Mouse (Mus musculus): ENCODE results near the gene Ildr2.
A peak's percentile ranks its signal among the peaks of the same experiment; 100 is the strongest.

Gene Ildr2

DNA sequence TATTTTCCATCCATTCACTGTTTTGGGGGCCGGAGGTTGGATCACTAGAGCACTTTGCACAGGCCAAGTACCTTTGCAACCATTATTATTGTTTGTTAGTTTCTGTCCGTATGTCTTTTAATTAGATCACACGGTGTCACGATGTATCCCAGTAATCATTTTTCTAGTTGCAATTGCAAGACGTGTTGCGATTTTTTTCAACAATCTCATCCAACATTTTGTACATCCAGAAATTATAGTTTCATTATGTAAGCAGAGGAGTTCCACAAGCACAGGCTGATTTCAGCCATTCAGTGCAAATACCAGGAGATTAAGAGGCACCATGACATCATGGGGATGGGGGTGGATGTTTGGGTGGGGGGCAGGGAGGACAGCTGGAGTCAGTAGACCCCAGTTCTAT is 29.5 kb downstream of the Ildr2 start:
- no peak for DNase-seq (ENCODE audit: inconsistent ontology term)

DNA sequence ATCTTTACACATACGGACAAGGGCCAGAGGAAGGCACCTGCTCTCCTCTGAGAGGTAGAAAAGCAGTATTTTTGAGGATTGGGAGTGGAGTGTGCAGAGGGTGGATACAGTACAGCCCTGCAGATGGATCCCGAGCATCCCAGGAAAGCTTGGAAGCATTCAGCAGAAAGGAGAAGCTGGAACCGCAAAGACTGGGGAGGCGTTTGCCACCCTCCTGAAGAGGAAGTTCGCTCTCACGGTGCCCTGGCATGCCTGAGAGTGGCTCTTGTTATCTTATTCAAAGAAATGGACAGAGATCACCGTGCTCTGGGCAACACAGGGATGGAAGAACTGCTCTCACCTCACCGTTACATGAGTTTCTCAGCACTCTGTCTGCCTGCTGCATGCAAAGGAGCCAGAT is 30.5 kb downstream of the Ildr2 start:
- no peak for DNase-seq (ENCODE audit: inconsistent ontology term)

DNA sequence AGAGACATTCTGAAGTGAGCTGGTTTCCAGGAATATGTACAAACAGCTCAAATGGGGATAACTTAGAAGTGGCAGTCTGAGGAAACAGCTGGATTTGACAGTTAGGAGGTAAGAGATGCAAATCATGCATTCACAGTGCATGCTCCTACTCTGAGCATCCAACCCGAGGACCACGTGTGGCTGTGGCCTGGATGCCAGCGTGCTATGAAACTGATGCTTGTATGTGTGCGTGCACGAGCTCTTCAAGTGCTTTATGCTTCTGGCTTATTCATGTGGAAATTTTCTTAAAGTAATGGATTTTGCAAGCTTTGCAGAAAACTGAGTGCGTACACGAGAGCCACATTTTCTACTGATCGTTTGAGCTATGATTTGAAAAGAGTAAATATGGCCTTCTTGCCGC is 32.3 kb downstream of the Ildr2 start:
- no peak for DNase-seq (ENCODE audit: inconsistent ontology term)

DNA sequence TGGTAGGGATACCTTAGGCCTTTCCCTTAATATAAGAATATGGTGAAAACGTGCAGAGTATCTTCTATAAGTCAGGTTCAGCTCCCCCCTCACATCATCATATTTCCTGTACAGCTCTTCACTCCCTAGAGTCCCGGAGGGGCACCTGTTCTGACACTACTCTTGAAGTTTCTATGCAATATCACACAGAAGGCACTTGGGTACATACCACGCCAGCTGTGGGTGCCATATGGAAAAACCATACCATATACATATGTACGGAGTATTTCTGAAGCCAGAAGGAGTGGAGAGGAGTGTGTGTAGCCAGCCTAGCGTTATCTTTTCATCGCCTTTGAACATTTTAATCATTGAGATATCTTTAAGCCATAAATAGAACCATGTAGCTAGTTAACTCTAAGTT is 36.6 kb downstream of the Ildr2 start:
- no peak for DNase-seq (ENCODE audit: inconsistent ontology term)

DNA sequence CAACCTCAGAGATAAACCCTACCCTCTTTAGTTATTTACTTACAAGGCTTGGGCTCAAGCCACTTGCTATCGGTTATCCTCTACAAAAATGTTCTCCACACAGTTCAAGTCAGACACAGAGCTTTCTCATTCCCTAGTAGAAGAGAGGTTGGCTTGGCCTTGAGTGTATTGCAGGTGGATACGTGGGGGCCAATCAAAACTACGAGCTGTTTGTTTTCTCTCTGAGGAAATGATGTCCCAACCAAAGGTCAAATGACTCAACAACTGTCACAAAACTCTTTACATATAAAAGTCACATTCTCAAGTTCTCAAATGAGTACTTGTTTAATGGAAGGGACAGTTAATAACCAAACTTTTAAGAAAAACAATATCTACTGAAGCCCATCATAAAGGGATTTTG is 39.1 kb downstream of the Ildr2 start:
- DNase-seq (ENCODE audit: inconsistent ontology term): no peak

DNA sequence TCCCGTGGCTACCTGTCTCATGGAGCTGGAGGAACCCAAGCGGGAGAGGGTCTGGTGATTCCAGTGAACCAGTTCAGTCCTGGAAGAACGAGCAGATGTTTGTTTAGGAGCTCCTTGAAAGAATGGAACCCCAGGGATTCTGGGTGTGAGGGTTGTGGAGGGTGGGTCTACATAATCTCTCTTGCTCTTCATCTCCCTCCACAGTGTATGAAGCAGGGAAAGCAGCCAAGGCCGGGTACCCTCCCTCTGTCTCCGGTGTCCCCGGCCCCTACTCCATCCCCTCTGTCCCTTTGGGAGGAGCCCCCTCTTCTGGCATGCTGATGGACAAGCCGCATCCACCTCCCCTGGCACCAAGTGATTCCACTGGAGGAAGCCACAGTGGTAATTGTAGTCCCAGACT is 41.6 kb downstream of the Ildr2 start:
- DNase-seq (ENCODE audit: inconsistent ontology term): no peak

DNA sequence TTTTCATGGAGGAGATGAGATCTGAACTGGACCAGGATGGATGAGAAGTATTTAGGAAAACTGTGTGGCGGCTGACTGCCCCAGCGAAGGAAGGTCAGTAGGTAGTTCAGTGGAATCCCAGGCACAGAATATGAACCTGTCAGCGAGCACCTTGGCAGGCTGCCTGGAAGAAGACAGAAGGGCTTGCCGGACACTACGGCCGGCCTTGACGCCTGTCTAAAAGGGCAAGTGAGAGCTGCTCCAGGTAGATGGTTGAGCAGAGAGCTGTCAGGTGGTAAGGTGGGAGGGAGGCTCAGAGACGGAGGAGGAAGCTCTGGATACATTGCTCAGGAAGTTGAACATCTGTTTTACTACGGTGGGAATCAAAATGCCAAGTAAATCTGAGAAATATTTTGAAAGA is 42.4 kb downstream of the Ildr2 start:
- DNase-seq (ENCODE audit: inconsistent ontology term): no peak

DNA sequence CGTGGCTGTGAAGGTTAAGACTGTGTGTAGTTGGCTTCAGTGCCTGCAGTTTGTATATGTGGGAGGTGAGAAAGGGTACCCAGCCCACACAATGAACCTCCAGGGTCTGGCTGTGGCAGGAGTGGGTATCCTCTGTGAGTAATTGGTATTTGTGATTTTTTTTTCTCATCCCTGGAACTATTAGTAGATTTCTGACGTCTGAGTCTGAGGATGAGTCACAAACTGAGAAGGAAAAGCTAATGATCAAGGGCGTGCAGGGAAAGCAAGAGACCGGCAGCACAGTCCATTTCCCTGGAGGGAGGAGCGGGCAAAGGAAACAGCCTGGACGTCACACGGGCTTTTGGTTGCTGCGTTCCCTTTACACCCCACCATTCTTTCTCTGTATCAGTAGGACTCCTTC is 43.0 kb downstream of the Ildr2 start:
- peak; percentile 88 for DNase-seq (ENCODE audit: inconsistent ontology term)

DNA sequence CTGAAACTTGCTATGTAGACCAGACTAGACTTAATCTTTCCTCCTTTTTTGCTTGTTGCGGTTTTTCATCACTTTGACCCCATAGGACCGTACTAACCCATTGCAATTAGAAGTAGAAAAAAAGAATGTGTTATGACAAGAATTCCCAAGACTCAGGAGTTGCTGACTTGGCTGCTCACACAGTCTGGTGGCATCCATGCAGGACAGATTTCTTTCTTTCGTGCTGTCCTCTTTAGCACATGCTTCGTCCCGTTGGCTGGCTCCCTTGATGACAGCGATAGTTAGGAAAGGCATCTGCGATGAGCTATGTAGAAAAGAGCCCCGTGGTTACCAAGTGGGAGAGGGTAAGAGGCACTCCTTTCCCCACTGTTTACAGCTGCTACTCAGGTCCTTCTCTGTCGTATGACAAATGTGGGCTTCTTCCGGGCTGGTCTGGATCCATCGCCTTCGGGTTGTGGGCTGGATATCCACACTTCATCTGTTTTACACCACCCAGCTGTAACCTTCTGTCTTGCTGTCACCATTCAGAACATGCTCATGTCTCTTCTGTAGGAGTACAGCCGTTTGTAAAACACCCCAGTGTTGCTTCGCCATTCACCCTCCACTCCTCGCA is 43.7 kb downstream of the Ildr2 start:
- peak; percentile 84 for DNase-seq (ENCODE audit: inconsistent ontology term)

DNA sequence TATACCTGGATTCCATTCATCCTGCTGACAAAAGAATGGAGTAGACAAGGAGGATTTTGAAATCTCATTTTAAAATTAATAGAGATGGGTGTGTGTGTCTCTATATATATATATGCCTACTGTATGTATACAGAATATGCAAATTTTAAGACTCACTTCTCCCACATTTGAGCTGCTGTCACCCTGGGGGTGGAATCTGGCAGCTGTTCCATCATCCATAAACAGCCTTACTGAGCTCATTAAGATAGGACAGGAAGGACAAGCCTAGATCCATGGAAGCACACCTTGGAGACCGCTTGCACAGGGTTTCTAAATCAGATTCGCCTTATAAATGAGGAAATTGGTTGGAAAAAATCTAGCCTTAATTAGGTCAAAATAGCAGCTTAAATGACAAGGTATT is 44.9 kb downstream of the Ildr2 start:
- DNase-seq (ENCODE audit: inconsistent ontology term): no peak

DNA sequence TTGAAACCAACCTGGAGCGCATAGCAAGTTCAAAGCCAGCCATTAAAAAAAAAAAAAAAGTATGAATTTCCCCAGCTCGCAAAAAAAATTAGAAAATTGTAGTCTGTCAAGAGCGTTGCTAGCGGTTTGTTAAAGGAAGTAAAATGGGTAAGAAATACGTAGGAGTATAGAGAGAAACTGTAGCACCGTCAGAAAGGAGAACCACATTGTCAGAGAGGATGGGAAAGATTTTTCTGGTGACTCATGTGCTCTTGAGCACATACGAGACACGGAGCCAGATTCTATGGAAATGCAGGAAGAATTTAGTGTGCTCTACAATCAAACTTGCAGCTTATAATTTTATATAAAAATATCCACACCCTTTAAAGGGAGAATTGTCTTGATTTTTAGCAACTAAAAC is 45.9 kb downstream of the Ildr2 start:
- DNase-seq (ENCODE audit: inconsistent ontology term): no peak

DNA sequence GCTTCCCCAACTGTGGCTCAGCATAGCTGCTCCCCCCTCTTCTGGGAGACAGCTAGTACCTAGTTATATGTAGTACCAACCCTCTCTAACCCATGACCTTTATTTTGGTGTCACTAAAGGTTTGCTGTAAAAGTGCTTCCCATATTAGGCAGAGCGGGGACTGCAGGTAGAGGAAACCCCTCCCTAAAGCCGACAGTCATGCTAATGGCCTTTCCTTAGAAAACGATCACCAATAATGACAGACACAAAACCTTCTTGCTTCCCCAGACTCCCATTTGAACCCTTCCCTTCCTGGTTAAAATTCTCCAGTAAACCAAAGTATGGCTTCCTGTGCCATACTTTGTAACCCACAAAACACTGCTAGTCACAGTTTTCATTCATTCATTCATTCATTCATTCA is 46.6 kb downstream of the Ildr2 start:
- no peak for DNase-seq (ENCODE audit: inconsistent ontology term)

DNA sequence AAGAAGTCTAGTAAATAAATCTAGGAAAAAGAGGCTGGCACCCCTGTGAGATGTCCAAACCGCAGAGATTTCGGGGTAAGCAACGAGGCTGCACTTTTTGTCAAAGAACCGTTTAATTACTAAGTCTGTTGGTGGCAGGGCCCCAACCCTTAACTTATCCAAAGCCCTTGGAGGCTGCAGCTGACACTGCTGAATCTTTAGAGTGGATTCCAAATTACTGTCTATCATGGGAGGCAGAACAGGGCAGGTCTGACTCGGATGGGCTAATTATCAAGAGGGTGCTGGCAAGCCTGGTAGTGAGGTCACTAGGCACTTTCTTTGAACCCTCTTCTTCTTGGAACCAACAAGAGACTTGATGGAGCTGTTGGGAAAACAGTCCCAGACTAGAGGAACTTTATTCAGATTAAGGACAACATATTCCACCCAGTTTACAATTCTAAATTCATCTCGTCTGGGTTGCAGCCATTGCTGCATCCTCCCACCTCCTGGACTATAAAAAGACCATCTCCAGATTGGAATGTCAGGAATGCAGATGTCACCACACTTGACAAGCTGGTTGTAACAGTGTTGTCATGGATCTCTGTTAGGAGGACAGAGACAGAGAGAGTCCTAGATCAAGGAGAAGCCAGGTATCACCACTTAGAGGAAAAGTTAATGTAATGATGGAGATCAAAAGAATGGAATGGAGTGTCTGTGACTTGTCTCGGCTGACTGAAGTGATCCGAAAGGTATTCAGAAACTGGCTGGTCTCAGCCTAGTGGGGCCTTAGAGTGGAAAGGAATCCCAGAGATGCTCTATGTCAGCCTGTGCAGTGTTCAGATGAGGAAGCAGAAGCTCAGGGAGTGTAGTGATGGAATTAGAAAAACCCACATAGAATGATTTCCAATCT is 50.7 kb downstream of the Ildr2 start:
- peak; percentile 86 for DNase-seq (ENCODE audit: inconsistent ontology term)

DNA sequence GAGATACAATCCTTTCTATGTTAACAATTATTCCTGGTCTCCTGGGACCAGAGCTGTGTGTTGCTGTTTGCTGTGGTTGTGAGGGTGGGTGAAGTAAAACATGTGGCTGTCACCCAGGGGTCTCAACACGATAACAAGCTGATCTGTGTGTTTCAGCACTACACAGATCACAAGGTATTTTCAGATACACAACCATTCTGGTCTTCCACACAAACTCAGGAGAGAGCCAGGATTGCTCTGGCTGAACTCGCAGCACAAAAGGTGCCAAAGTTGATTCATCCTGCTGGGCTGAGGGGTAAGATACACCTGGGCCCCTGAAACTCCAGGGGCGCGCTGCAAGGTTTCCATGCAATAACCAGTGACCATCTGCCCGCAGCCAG is 54.5 kb downstream of the Ildr2 start:
- DNase-seq (ENCODE audit: inconsistent ontology term): no peak

DNA sequence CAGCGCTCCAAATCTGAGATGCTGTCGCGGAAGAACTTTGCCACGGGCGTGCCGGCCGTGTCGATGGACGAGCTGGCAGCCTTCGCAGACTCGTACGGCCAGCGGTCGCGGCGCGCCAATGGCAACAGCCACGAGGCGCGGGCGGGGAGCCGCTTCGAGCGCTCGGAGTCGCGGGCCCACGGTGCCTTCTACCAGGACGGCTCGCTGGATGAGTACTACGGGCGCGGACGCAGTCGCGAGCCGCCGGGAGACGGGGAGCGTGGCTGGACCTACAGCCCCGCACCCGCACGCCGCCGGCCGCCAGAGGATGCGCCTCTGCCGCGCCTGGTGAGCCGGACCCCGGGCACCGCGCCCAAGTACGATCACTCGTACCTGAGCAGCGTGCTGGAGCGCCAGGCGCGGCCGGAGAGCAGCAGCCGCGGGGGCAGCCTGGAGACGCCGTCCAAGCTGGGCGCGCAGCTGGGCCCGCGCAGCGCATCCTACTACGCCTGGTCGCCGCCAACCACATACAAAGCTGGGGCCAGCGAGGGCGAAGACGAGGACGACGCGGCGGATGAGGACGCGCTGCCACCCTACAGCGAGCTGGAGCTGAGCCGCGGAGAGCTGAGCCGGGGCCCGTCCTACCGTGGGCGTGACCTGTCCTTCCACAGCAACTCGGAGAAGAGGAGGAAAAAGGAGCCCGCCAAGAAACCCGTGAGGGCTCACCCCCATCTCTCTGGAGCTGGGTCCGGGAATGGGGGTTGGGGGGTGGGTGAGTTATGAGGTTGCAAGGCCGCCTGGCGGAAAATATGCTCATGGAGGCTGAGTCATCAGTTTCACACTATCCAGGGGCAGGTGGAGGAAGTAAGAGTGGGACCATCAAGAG is 55.1 kb downstream of the Ildr2 start:
- DNase-seq (ENCODE audit: inconsistent ontology term): peak; percentile 72

DNA sequence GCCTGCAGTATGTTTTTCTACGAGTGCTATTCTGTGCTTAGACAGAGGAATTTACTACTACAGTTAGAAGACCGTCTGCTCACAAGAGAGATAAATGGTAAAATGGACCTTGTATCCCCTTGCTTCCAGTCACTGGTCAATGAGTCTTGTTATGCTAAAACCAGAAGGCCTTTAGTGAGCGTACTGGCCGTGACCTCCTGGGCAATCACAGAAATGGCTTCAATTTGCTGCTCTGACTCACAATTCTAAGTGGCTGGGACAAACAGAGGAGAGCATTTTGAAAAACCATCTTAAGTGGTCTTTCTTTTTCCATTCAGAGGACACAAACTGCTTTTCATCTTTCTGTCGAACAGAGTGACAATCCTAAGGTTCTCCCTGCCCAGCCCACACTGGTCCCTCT is 57.2 kb downstream of the Ildr2 start:
- DNase-seq (ENCODE audit: inconsistent ontology term): no peak

DNA sequence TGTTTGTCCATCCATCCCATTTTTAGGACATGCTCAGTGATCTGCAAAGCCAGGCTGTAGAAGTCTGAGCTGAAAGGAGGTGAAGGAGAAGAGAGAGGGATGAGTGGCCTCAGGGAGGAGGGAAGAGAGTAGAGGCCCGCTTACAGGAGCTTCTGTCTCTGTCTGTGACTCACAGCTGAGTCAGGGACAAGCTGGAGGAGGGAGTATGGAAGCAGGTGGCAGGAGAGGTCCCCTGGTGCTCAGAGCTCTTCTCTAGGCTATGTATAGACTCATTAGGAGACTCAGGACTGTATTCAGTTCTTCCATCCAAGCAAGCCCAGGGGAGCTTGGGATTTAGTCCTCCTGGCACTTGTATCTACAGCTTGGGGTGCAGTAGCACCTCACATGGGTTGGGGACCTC is 59.7 kb downstream of the Ildr2 start:
- peak; percentile 39 for DNase-seq (ENCODE audit: inconsistent ontology term)

DNA sequence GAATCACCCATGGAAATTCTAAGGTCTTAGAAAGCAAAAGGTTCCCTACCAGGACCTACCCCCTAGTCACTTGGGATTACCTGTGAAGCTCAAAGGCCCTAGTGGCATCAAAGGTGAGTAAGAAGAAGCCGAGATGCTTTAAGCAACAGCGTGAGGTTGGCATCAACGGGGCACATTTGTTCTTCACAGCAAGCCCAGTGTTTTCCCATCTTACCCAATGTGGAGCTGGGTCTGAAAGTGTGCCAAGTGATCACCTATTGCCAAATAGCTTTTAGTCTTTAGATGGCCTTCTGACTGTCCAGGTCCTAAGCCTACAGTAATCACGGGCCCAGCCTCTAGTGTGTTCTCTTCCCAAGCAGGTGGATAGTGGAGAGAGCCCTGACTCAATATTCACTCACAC is 61.8 kb downstream of the Ildr2 start:
- DNase-seq (ENCODE audit: inconsistent ontology term): no peak

DNA sequence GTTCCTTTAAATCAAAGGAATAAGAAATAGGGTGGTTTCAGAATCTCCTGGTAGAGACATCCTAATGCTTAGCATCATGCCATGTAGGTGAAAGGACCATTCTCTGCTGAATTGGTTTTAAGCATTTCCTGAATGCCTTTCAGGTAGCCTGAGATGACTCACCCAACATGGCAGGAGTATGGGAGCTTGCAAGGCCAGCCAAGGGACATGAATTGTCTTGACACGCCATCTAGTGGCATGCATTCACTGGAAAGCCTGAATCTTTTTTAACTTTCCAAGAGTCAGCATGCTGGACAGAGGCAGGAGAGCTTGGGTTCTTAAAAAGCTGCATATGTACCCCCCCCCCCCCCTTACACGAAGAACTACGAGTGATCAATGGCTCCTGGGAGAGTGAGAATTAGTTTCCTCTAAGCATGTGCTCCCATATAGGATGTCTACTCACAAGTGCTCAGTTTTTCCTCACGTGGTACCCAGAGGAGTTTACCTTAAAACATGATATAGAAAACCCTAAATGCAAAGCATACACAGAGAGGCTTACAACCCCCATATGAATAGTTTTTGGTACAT is 65.3 kb downstream of the Ildr2 start:
- DNase-seq (ENCODE audit: inconsistent ontology term): peak; percentile 78

DNA sequence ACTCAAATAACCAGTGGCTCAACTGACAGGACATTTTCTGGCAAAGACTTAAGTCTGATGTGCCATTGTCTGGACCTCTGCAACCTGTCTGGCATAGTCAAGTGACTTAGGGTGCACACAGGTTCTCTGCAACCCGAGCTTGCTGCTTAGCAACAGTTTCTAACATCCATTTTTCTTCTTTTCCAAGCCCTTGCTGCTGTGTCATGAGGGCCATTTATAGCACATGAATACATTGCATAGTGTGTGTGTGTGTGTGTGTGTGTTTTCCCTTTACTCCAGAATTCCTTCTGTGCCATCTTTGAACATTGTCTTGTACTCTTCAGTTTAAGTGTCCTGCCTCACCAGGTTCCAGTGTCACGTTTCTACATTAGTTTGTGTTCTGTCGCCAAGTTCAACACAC is 72.5 kb downstream of the Ildr2 start:
- no peak for DNase-seq (ENCODE audit: inconsistent ontology term)

DNA sequence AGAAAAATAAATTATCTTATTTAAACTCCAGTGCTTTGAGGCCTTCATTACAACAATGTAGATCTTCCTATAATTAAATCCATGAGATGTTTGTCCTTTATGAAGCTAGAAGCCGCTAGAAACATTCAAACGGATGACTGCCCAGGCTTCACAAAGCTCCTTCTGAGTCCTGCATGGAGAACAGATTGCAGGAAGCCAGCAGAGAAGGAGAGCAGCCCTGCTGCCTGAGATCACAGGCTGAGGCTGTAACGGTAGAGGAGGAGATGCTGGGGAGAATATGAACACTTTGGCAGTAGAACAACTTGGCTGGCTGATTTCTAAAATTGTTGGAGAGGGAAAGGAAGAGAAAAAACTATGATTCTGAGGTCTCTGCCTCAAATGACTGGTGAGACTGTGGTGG is 76.8 kb downstream of the Ildr2 start:
- DNase-seq (ENCODE audit: inconsistent ontology term): no peak

DNA sequence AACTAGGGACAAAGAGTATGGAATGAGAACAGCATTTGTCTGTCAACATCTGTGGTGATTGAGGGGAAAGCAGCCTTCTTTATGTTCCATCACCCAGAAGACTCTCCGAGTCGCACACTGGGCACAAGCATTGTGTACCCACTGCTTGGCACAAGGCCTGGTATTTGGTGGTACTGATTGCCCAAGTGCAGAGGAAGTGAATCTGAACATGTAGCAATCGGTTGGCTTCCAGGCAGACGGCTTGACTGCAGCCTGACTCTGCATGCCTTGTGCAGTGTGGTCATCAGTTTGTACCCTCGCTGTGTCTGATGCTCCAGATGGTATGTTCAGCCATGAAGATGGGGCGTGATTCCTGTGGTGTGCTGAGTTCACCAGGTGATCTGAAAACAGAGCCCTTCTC is 85.2 kb downstream of the Ildr2 start:
- peak; percentile 38 for DNase-seq (ENCODE audit: inconsistent ontology term)
